Mouse (Mus musculus): ENCODE results near the gene Lifr. TPM values are rescaled to one million over a fixed set of nuclear protein-coding genes. Genes with fewer than 3 reads are reported as not detected.

Lifr gene
- 2.3 to 4.0 TPM (median 3.1 TPM) in 4 replicates for total RNA-seq (2023)

GRCm38 (mm10) chr15:7090211-7090765 lies at the start of gene Lifr:
TSS of gene Lifr (plus strand) at chr15:7090614.

Other genes with a start within 250 kb of the Lifr start
- not detected in 4 replicates for gene Osmr, start 215.6 kb upstream of the Lifr start, total RNA-seq (2023)

All from B cell, adult 62 days (primary cell).